Mouse (Mus musculus) spleen, adult 10 weeks (tissue): ENCODE data around the gene Uhmk1. TPM values are rescaled to one million over a fixed set of nuclear protein-coding genes. Genes with fewer than 3 reads are reported as not detected.

Experiments used
- polyA plus RNA-seq: library from polyadenylated mRNA; stranded (reverse); fragments of 350-450 nt; fragmentation: Illumina TruSeq; extraction: RNeasy Lipid Tissue Mini Kit (QIAGEN cat#74804); gene quantifications from one replicate; pipeline ENCODE4 v1.2.3, GENCODE M21; 2015; ENCODE audit warnings: low replicate concordance; ENCODE audit not compliant: insufficient read depth

The Uhmk1 gene
- polyA plus RNA-seq: 86.1 TPM

GRCm38 (mm10) chr1:170214757-170215522, at the start of gene Uhmk1:
TSS of gene Uhmk1 (minus strand) at chr1:170215397.

GRCm38 (mm10) chr1:170232688-170233087, 17.5 kb upstream of the Uhmk1 start, which contains the start of gene Sh2d1b2:
TSS of gene Sh2d1b2 (plus strand) at chr1:170232749.

DNA sequence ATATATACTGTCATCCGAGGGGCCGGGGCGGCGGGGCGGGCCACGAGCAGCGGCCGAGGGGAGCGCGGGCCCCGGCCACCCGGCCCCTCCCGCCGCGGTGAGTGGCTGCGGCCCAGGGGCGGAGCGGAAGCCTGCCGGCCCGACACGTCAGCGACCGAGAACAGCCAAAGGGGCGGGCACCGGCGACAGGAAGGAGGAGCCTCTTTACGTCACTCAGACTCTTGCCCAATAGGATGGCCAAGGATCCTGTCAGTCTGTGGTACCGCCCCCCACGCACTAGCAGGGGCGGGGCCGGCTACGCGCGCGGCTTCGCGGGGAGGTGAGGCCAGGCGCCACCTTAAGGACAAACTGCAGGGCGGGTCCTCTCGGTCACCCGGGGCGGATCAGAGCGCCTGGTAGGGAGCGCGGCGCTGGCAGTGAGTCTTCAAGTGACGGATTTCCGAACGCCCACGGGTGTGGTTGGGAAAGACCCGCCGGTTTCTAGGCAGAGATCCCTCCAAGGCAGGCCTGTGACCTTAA, 40.3 kb downstream of the Uhmk1 start, which contains the start of gene Uap1:
TSS of gene Uap1 (minus strand) at position 144 of the 519 bp plus-strand sequence.

Other genes starting within 250 kb of the Uhmk1 start
- gene Hsd17b7, start 246.2 kb downstream of the Uhmk1 start, polyA plus RNA-seq: 7.4 TPM
- 10.9 TPM for gene Ddr2, start 104.6 kb downstream of the Uhmk1 start, polyA plus RNA-seq
- gene Uap1, start 40.4 kb downstream of the Uhmk1 start, polyA plus RNA-seq: 47.0 TPM
- 0.08 TPM for gene Sh2d1b2, start 17.4 kb upstream of the Uhmk1 start, polyA plus RNA-seq
- 13.2 TPM for gene Sh2d1b1, start 61.9 kb upstream of the Uhmk1 start, polyA plus RNA-seq
- 4.9 TPM for gene Gm7694, start 90.9 kb upstream of the Uhmk1 start, polyA plus RNA-seq
- gene Spata46, start 93.4 kb upstream of the Uhmk1 start, polyA plus RNA-seq: not detected